Mouse (Mus musculus): ENCODE measurements around the gene Zyg11a. TPM values are rescaled to one million over a fixed set of nuclear protein-coding genes. Genes with fewer than 3 reads are reported as not detected.

The Zyg11a gene
- polyA plus RNA-seq, 1 experiment from 2014 or later = not detected

Other genes with a start within 250 kb of the Zyg11a start
- gene Slc1a7, start 249.7 kb downstream of the Zyg11a start, polyA plus RNA-seq (2016; fragmentation: Nextera tagmentation; extraction: Ambion mirVana) = not detected in 2 replicates
- gene Podn, start 121.6 kb downstream of the Zyg11a start, polyA plus RNA-seq (2016; fragmentation: Nextera tagmentation; extraction: Ambion mirVana) = 0.21 and 0.48 TPM in 2 replicates
- gene Scp2, start 73.0 kb downstream of the Zyg11a start, polyA plus RNA-seq (2016; fragmentation: Nextera tagmentation; extraction: Ambion mirVana) = 179 and 191 TPM in 2 replicates
- 15.3 and 19.2 TPM in 2 replicates for gene Echdc2, start 52.6 kb downstream of the Zyg11a start, polyA plus RNA-seq (2016; fragmentation: Nextera tagmentation; extraction: Ambion mirVana)
- 7.8 and 9.9 TPM in 2 replicates for gene Zyg11b, start 83.0 kb upstream of the Zyg11a start, polyA plus RNA-seq (2016; fragmentation: Nextera tagmentation; extraction: Ambion mirVana)
- 58.4 and 61.1 TPM in 2 replicates for gene Coa7, start 110.1 kb upstream of the Zyg11a start, polyA plus RNA-seq (2016; fragmentation: Nextera tagmentation; extraction: Ambion mirVana)
- 3.0 and 3.5 TPM in 2 replicates for gene Shisal2a, start 165.3 kb upstream of the Zyg11a start, polyA plus RNA-seq (2016; fragmentation: Nextera tagmentation; extraction: Ambion mirVana)
- 54.3 and 58.8 TPM in 2 replicates for gene Gpx7, start 188.9 kb upstream of the Zyg11a start, polyA plus RNA-seq (2016; fragmentation: Nextera tagmentation; extraction: Ambion mirVana)
- 44.6 and 79.6 TPM in 2 replicates for gene Tut4, start 241.4 kb upstream of the Zyg11a start, polyA plus RNA-seq (2016; fragmentation: Nextera tagmentation; extraction: Ambion mirVana)

Measured in heart, embryonic 10.5 days (tissue).